Mouse (Mus musculus) G1E (cell line): ENCODE data around the gene Slc8b1. TPM values are rescaled to one million over a fixed set of nuclear protein-coding genes. Genes with fewer than 3 reads are reported as not detected.
"Not testable (repeated sequence)": the region's sequence is repeated elsewhere in the genome, so short reads cannot be mapped to it uniquely, and the experiment has no call there.

Experiments used
- ATAC-seq: 2 replicates; pipeline ENCODE4 v1.8.0; 2016; ENCODE audit warnings: mild to moderate bottlenecking; ENCODE audit not compliant: insufficient number of reproducible peaks, poor library complexity, low FRiP score, severe bottlenecking; ENCODE audit errors: extremely low read depth
- DNase-seq: peaks from one replicate; pipeline ENCODE4 v3.0.0; 2012; ENCODE audit warnings: low spot score
- H3K27me3 ChIP-seq: 2 replicates; pipeline ENCODE4 v1.6.1; 2012; ENCODE audit warnings: mild to moderate bottlenecking, low read length, inconsistent platforms; ENCODE audit not compliant: insufficient read depth
- H3K36me3 ChIP-seq: replicated peaks from 2 replicates; pipeline ENCODE3; 2012; ENCODE audit warnings: mild to moderate bottlenecking, inconsistent platforms
- H3K4me1 ChIP-seq: 2 replicates; pipeline ENCODE4 v1.6.1; 2012; ENCODE audit warnings: low read depth, low read length, inconsistent platforms, mixed read lengths; ENCODE audit not compliant: insufficient read depth
- H3K4me3 ChIP-seq: 2 replicates; pipeline ENCODE4 v1.5.1; 2012; ENCODE audit warnings: low read depth, mild to moderate bottlenecking, inconsistent platforms, low read length, moderate library complexity, mixed read lengths
- H3K9me3 ChIP-seq: replicated peaks from 2 replicates; pipeline ENCODE4 v1.6.1; 2012; ENCODE audit warnings: inconsistent platforms
- CTCF ChIP-seq: IDR thresholded peaks from 2 replicates; pipeline ENCODE4 v1.5.1; 2012; ENCODE audit warnings: low read depth, low read length, inconsistent platforms, mixed read lengths
- GATA1 ChIP-seq: IDR thresholded peaks from 2 replicates; pipeline ENCODE4 v1.6.1; 2012; ENCODE audit warnings: borderline replicate concordance, low read length, inconsistent platforms, mixed read lengths
- GATA2 ChIP-seq: IDR thresholded peaks from 2 replicates; pipeline ENCODE4 v1.6.1; 2012; ENCODE audit warnings: low read depth, low read length, inconsistent platforms, borderline replicate concordance
- POLR2AphosphoS5 ChIP-seq: IDR thresholded peaks from 2 replicates; pipeline ENCODE4 v1.6.1; 2012; ENCODE audit warnings: low read depth, low read length, inconsistent platforms; ENCODE audit not compliant: insufficient replicate concordance
- TAL1 ChIP-seq: conservative IDR thresholded peaks from 2 replicates; pipeline ENCODE4 v1.6.1; 2012; ENCODE audit warnings: low read depth, low read length, inconsistent platforms, mixed read lengths
- polyA plus RNA-seq: library from polyadenylated mRNA; stranded (reverse); fragments of >175 nt; gene quantifications from 2 replicates; pipeline ENCODE4 v1.2.3, GENCODE M21; 2012
- total RNA-seq, 2 experiments: library from RNA; stranded (forward) in 1 of 2; stranded (reverse) in 1 of 2; fragments of 200-1000 nt in 1 of 2; fragments of >200 nt in 1 of 2; fragmentation: Nextera tagmentation in 1 of 2; gene quantifications; 2 replicates each; pipeline ENCODE4 v1.2.3; 2014 to 2017

The Slc8b1 gene
- total and polyA plus RNA-seq, 3 experiments, result 3.4 to 5.3 (median 3.7) TPM

GRCm38 (mm10) chr5:120493440-120493839, 17.5 kb upstream of the Slc8b1 start:
- Histone ChIP-seq H3K4me3 (no peak overlapping the region), H3K36me3 (peaks cover 92% of the 10 kb centered on the region)
- no peak for DNase-seq

GRCm38 (mm10) chr5:120493873-120494395, 17.0 kb upstream of the Slc8b1 start:
- Histone ChIP-seq H3K4me1 (peaks cover 6% of the 10 kb centered on the region), H3K27me3 (no peaks in the 10 kb centered on the region), H3K36me3 (peaks cover 92% of the 10 kb centered on the region), H3K4me3 (no peak overlapping the region), H3K9me3 (no peaks in the 10 kb centered on the region)
- no peak for TF ChIP-seq POLR2AphosphoS5
- no peak for TF ChIP-seq CTCF
- TF ChIP-seq GATA1, result no peak
- TF ChIP-seq GATA2, result no peak
- DNase-seq (no peak), ATAC-seq (no peak)

More at GRCm38 (mm10) chr5:120493440-120493839, 17.5 kb upstream of the Slc8b1 start:
- no peaks in the 10 kb centered on the region for H3K27me3 ChIP-seq
- TF ChIP-seq TAL1, result no peak
- no peak for TF ChIP-seq POLR2AphosphoS5
- no peak for TF ChIP-seq GATA2
- TF ChIP-seq GATA1, result no peak
- no peak for TF ChIP-seq CTCF
- no peak for ATAC-seq
- H3K4me1 ChIP-seq, result peaks cover 6% of the 10 kb centered on the region
- H3K9me3 ChIP-seq, result no peaks in the 10 kb centered on the region

GRCm38 (mm10) chr5:120495064-120495702, 15.8 kb upstream of the Slc8b1 start:
- no peak overlapping the region for H3K4me3 ChIP-seq
- ATAC-seq, result no peak
- peaks cover 94% of the 10 kb centered on the region for H3K36me3 ChIP-seq

GRCm38 (mm10) chr5:120495703-120496226, 15.2 kb upstream of the Slc8b1 start:
- TF ChIP-seq TAL1 (no peak), GATA2 (no peak)
- ATAC-seq (no peak), DNase-seq (no peak)
- H3K4me1 ChIP-seq, result peaks cover 10% of the 10 kb centered on the region
- H3K27me3 ChIP-seq, result no peaks in the 10 kb centered on the region
- H3K9me3 ChIP-seq, result no peaks in the 10 kb centered on the region
- H3K36me3 ChIP-seq, result peaks cover 88% of the 10 kb centered on the region
- H3K4me3 ChIP-seq, result no peak overlapping the region

More at GRCm38 (mm10) chr5:120495064-120495702, 15.8 kb upstream of the Slc8b1 start:
- Histone ChIP-seq H3K4me1 (peaks cover 10% of the 10 kb centered on the region), H3K27me3 (no peaks in the 10 kb centered on the region), H3K9me3 (no peaks in the 10 kb centered on the region)
- TF ChIP-seq POLR2AphosphoS5, result no peak
- TF ChIP-seq GATA1, result no peak
- TF ChIP-seq CTCF, result no peak
- no peak for DNase-seq

GRCm38 (mm10) chr5:120497071-120497470, 13.9 kb upstream of the Slc8b1 start:
- DNase-seq (no peak), ATAC-seq (no peak)
- Histone ChIP-seq H3K27me3 (no peaks in the 10 kb centered on the region), H3K36me3 (peaks cover 85% of the 10 kb centered on the region), H3K9me3 (no peaks in the 10 kb centered on the region), H3K4me1 (peaks cover 12% of the 10 kb centered on the region), H3K4me3 (no peak overlapping the region)
- no peak for TF ChIP-seq POLR2AphosphoS5
- TF ChIP-seq CTCF, result no peak
- TF ChIP-seq GATA2, result no peak
- no peak for TF ChIP-seq TAL1
- TF ChIP-seq GATA1, result no peak

- Histone ChIP-seq H3K27me3 (no peaks in the 10 kb centered on the region), H3K4me3 (no peak overlapping the region), H3K9me3 (no peaks in the 10 kb centered on the region), H3K4me1 (peaks cover 22% of the 10 kb centered on the region), H3K36me3 (peaks cover 66% of the 10 kb centered on the region)
- DNase-seq (no peak), ATAC-seq (no peak)
- TF ChIP-seq GATA1 (no peak), TAL1 (no peak), CTCF (no peak)
These were observed 11.8 kb upstream of the Slc8b1 start for GRCm38 (mm10) chr5:120499202-120499601.

GRCm38 (mm10) chr5:120500609-120501008, 10.4 kb upstream of the Slc8b1 start:
- H3K27me3 ChIP-seq, DNase-seq, ATAC-seq, H3K9me3 ChIP-seq, H3K4me3 ChIP-seq: not testable (repeated sequence)
- Histone ChIP-seq H3K4me1 (peaks cover 28% of the 10 kb centered on the region), H3K36me3 (peaks cover 52% of the 10 kb centered on the region)
